Mouse (Mus musculus): ENCODE measurements around the gene Zwilch.
"Not testable (repeated sequence)": the region's sequence is repeated elsewhere in the genome, so short reads cannot be mapped to it uniquely, and the experiment has no call there.

Zwilch gene

DNA sequence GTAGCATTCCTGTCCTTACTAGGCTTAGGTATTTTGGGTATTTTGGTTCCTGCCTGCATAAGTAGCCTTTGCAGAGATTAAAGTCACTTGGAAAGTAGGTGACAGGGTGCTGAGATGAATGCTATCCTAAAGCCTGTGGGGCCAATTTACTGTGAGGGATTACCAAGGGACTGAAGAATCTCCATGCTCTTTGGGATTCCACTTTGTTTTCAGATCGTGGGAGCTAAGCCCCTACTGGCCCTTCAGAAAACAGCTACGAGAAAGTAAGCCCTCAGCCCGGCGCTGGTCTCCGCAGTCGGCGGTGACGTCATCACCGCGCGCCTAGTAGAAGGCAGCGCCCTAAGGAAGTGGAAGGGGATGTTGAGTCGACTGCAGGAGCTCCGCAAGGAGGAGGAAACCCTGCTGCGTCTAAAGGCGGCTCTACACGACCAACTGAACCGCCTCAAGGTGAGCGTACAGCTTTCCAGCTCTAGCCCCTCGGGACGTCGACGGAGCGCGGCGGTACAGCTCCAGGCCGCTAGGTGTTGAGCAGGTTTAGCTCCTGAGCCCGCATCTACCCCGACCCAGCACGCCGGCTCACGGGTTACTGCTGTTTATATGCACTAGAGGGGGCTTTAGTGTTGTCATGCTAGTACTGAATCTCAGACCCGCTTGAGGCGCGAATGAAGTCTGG, 6.2 kb upstream of the Zwilch start, which contains the start of gene Snapc5:
TSS of gene Snapc5 (plus strand) at position 301 of the 673 bp plus-strand sequence.
- DNase-seq (ENCODE audit: extremely low spot score): peak; percentile 94

- DNase-seq (ENCODE audit: extremely low spot score): no peak
These were observed 5.7 kb upstream of the Zwilch start for GRCm38 (mm10) chr9:64178610-64178973.

- DNase-seq (ENCODE audit: extremely low spot score): no peak
These were observed 2.5 kb upstream of the Zwilch start for GRCm38 (mm10) chr9:64175378-64175777.

- no peak for DNase-seq (ENCODE audit: extremely low spot score)
These were observed 1.9 kb upstream of the Zwilch start for GRCm38 (mm10) chr9:64174766-64175165.

GRCm38 (mm10) chr9:64174341-64174740, 1.4 kb upstream of the Zwilch start:
- no peak for DNase-seq (ENCODE audit: extremely low spot score)

GRCm38 (mm10) chr9:64173666-64174220, 839 bp upstream of the Zwilch start:
- no peak for DNase-seq (ENCODE audit: extremely low spot score)

DNA sequence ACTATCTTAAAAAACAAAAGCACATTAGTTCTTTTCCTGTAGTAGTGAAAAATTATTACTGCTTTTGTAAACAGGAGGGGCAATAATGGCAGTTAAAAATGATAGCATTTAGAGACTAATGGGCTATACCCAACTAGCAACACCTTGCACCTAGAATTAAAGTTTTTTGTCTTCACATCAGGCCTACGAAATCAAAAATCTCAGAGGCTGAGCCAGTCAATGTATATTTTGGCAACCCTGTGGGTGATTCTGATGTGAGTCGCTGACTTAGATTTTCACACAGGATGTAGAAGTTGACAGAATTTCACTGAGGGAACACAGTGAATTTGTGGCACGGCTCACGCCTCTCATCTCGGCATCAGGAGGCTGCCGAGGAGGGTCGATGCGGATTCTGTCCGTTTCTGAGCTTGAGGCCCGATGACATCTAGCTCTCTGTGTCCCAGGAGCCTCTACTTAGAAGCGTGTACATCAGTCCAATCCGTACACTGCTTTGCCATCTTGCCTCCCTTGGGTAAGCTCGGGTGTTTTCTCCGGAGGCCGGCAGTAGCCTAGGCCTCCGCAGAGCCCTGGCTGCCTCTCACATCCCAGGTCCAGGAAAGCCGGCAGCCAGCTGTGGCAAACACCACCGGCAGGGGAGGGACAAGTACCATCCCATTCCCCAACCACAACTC, 624 bp downstream of the Zwilch start:
- no peak for DNase-seq (ENCODE audit: extremely low spot score)

DNA sequence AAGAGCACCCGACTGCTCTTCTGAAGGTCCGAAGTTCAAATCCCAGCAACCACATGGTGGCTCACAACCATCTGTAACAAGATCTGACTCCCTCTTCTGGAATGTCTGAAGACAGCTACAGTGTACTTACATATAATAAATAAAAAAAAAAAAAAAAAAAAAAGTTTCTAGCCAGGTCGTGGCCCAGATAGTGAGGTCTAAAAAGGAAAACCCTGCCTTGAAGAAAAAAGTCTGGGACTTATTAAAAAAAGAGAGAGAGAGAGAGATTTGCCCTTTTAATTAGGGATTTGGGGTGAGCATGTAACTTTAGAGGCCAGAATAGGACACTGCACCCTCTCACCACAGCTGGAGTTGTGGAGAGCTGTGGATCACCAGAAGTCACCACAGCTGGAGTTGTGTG, 2.9 kb downstream of the Zwilch start:
- DNase-seq (ENCODE audit: extremely low spot score): not testable (repeated sequence)

- DNase-seq (ENCODE audit: extremely low spot score): no peak
These were observed 12.4 kb downstream of the Zwilch start for GRCm38 (mm10) chr9:64160471-64160870.

DNA sequence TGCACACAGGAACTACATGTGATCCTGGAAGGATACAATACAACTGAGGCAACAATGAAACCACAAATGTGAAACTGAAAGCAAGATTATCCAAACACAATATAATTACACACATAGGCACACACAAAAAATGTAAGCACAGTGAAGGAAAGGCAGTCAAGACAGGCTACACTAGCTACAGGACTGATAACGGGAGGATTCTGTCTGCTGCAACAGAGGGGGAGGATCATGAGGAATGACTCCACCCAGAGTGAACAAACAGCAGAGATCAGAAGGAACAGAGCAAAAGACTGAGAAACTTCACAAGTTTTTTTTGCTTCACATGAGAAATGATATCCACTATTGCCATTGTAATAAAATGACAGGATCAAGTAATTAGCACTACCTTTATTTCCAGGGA, 16.3 kb downstream of the Zwilch start:
- no peak for DNase-seq (ENCODE audit: extremely low spot score)

DNA sequence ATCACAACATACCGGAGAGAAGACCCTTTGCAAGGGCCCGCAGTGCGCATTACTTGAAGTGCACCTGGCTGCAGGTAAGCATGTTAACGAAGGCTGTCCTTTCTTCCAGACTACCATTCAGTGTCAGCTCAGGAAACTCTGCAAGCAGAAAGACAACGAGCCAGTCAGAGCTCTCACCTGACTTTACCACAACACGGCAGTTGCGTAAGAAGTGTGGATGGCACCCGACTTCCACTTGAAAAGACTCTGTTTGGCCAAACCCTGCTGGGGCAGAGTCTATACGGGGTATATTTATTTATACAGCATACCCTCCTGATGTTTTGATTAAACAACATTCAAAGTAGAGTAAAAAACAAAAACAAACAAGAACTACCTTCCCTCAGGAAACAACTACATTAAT, 33.0 kb downstream of the Zwilch start:
- DNase-seq (ENCODE audit: extremely low spot score): no peak

- DNase-seq (ENCODE audit: extremely low spot score): peak; percentile 19
These were observed 34.0 kb downstream of the Zwilch start for GRCm38 (mm10) chr9:64138896-64139295.

DNA sequence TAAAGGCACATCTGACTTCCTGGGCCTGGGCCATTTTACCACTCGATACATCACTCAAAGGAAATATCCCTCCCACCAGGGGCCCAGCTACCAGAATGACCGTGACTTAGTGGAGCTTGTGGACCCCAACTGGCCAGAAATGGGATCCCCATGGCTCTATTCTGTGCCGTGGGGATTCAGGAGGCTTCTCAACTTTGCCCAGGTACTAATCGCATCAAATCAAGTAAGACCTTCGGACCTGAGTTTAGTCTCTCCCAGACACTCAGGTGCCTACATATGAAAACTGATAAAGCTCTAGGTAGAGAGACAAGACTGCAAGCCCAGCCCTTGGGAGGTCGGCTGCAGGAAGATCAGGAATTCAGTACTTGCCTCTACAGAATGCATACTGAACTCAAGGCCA, 41.3 kb downstream of the Zwilch start:
- no peak for DNase-seq (ENCODE audit: extremely low spot score)

DNA sequence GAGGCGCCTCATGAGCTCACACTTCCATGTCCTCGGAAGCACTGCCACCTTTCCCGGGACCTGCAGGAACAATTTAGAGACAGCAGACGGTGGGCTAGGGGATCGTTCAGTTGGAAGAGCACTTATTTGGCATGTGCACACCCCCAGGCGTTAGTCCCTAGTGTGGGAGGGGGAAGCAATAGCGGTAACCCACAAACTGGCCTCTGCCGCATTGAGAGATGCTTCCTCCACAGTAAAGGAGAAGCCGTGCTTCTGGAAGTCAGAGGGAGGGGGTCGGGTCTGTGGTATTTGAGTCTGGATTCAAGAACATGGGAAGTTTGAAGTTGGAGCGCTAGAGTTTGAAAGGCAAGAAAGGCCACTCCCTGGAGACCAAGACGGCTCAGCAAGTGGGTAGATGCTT, 46.8 kb downstream of the Zwilch start:
- DNase-seq (ENCODE audit: extremely low spot score): no peak

DNA sequence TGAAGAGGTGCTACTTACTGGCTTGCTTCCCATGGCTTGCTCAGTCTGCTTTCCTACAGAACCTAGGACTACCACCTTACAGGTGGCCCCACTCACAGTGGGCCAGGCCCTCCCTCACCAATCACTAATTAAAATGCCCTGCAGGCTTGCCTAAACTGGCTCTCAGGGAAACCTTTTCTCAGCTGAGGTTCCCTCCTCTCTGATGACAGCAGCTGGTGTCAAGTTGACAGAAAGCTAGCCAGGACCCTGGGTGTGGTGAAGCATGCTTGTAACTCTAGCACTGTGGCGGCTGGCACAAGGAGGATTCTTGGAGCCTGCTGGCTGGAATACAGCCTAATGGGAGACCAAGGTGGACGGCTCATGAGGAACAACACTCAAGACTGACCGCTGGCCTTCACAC, 47.6 kb downstream of the Zwilch start:
- DNase-seq (ENCODE audit: extremely low spot score): no peak

DNA sequence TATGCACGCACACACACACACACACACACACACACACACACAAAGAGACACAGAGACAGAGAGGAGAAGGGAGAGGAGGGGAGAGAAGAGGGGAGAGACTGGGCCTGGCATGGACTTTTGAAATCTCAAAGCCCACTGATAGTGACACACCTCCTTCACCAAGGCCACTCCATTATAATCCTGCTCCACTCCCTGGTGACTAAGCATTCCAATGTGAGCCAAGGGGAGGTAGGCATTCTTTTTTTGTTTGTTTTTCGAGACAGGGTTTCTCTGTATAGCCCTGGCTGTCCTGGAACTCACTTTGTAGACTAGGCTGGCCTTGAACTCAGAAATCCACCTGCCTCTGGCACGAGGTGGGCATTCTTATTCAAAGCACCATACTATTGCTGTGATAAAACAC, 48.1 kb downstream of the Zwilch start:
- DNase-seq (ENCODE audit: extremely low spot score): not testable (repeated sequence)

DNA sequence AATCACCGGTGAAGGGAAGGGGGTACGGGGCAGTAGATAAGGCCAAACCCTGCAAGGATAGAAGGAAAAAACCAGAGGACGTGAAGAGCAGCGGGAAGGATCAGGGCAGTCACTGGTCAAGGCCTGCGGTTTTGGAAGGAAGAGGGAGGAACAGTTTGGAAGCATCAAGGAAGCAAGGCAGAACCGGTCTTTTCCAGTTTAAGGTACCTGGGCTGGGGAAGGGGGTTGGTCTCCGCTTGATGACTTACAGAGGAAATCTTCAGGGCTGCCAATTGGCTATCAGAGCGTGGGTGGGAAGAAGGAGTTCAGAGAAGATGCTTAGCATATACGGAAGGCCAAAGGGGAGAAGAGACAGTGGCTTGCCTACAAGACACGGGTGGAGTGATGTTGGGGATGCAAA, 50.3 kb downstream of the Zwilch start:
- DNase-seq (ENCODE audit: extremely low spot score): no peak

DNA sequence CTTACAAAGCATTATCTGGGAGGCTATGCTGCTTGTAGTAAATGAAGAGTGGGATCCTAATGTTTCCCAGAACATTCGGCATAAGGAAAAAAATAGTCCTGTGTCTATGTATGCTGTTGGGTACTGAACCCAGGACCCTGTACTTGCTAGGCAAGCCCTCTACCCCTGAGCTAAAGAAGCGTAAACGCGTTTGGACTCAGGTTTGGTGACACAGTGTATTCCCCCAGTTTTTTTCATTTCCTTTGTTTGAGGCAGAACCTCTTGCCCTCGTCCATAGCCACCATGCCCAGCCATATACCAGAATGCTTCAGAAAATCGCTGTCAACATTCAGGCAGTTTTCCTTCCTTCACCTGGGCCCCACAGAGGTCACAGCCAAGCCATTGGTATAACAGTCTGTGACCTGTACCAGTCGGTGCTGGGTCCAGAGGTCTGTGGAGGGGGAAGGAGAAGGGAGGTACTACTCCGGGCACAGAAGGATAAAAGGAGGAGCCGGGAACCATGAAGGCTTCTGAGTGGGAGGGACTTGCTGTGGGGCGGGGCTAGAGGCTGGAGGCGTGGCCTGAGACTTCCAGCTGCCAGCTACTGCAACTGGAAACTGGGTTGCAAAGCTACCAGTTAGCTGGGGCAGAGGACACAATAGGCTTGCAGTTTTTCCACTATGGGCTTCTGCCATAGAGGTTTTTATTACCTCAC, 52.2 kb downstream of the Zwilch start:
- peak; percentile 49 for DNase-seq (ENCODE audit: extremely low spot score)

DNA sequence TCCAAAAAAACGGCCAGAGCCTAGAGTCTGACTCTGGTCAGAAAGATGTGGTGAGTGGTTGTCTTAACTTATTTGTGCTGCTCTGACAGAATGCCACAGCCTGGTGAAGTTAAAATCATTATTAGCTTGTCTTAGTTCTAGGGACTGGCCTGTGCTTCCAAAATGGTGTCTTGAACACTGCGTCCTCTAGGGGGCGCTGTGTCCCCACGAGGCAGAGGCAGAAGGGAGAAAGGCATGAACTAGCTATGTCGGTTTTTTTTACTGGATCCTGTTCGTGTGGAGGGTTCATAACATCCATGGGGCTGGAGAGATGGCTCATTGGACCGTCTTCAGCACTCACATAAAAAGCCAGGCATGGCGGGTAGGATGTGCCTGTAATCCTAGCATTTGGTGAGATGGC, 53.0 kb downstream of the Zwilch start:
- DNase-seq (ENCODE audit: extremely low spot score): peak; percentile 59

DNA sequence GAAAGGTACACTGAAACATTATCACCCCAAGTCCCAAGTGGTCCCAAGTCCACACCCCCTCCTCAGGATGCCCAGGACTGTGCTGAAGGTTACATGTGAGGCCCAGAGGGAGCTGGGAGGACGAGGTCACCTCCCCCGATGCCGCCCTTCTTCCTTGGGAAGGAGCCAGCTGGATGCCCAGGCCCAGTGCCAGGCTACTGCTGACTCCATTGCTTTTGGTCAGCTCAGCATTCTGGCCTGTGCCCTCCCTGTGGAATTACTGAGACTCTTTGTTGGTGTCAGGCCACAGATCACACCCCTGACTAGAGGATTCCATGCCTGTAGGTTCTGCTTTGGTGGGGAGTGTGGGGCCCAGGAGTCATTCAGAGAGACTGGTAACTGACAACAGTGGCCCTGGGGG, 56.0 kb downstream of the Zwilch start, which contains the start of gene Lctl:
TSS of gene Lctl (plus strand) at position 272 of the 400 bp plus-strand sequence.
- no peak for DNase-seq (ENCODE audit: extremely low spot score)

DNA sequence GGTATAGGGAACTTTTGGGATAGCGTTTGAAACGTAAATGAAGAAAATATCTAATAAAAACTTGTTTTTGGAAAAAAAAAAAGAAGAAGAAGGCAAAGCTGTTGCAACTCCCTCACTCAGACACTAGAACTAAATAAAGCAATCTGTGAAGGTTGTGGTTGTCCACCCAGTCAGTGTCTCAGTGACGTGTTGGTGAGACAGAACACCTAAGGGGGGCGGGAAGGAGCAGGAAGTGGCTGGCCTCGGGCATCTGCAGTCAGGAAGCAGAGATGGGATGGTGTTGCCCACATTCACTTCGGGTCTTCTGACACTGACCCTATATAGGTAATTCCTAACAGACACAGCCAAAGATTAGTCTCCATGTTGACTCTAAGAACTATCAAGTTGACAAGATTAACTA, 57.1 kb downstream of the Zwilch start:
- no peak for DNase-seq (ENCODE audit: extremely low spot score)

DNA sequence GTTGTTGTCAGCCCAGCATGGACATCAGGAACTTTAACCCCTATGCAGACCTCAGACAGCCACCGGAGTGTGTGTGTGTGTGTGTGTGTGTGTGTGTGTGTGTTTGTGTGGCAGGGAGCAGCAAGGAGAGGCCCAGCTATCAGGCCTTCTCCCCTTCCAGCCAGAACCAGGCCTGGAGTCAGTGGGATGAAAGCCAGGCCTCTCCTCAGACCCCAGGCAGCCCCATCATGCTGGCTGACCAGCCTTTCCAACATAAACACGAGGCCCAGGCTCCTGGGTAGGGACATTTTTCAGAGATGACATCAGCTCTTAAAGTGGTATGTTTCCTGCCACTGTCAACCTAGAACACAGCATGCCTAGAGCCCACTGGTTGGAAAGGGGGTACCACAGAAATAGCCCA, 58.3 kb downstream of the Zwilch start:
- DNase-seq (ENCODE audit: extremely low spot score): peak; percentile 29

DNA sequence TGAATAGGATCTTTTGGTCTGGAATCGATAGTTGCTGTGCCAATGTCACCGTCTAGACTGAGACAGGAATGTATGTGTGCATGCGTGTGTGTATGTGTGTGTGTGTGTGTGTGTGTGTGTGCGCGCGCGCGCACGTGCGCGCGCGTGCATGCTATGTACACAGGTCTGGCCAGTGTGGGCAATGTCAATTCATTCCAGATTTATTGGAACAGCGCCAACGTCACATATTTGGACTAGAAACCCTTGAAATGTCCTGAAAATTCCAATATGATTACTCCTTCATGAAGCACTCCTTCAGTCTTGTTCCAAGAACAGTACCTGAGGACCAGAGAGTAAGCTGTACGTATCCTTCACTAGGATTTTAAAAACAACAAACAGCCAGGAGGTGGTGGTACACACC, 62.4 kb downstream of the Zwilch start:
- DNase-seq (ENCODE audit: extremely low spot score): no peak
